Mouse (Mus musculus) ES-CJ7 (cell line): ENCODE results near the gene Ankdd1a.
A peak's percentile ranks its signal among the peaks of the same experiment; 100 is the strongest.

Source experiments
- DNase-seq: peaks from one replicate; pipeline ENCODE4 v3.0.0; 2011; ENCODE audit warnings: low read depth, low spot score

Gene Ankdd1a

GRCm38 (mm10) chr9:65519807-65520504 lies at the start of gene Ankdd1a:
Ankdd1a (minus strand) TSS chr9:65520193.
- peak; percentile 29 for DNase-seq

GRCm38 (mm10) chr9:65569491-65569971 lies 49.5 kb upstream of the Ankdd1a start:
- DNase-seq = no peak

DNA sequence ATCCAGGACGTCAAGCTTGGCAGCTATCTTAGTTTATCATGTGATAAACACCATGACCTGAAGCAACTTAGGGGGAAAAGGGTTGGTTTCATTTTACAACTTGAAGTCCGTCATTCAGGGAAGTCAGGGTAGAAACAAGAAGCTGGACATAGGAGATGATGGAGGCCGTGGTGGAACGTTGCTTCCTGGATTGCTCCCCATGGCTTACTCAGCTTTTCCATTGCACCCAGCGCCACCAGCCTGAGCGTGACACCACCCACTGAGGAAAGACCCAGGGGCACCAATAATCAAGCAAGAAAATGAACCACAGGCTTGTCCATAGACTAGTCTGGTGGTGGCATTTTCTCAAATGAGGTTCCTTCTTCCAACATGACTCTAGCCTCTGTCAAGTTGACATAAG lies 48.8 kb upstream of the Ankdd1a start:
- DNase-seq = no peak

GRCm38 (mm10) chr9:65564698-65565097 lies 44.7 kb upstream of the Ankdd1a start:
- DNase-seq = no peak

- no peak for DNase-seq
Observed at GRCm38 (mm10) chr9:65563073-65563472, 43.1 kb upstream of the Ankdd1a start.

GRCm38 (mm10) chr9:65562081-65562506 lies 42.1 kb upstream of the Ankdd1a start:
- DNase-seq = no peak

DNA sequence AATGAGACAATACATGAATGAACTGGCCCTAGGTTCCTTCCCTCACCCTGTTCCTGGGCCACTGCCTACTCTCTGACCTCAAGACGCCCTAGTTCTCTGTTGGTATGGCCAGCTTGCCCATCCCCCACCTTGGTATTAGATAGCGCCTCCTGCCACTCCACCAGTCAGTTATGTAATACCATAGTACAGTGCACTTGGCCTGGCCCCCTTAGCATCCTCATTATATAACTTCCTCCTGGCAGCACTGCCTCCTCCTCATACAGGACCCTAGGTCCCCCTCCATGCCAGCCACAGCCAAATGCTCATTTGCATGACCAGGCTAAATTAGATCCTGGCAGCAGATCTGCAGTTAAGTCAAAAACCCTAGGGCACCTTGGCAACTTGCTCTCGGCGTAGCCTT lies 41.0 kb upstream of the Ankdd1a start:
- DNase-seq = no peak

DNA sequence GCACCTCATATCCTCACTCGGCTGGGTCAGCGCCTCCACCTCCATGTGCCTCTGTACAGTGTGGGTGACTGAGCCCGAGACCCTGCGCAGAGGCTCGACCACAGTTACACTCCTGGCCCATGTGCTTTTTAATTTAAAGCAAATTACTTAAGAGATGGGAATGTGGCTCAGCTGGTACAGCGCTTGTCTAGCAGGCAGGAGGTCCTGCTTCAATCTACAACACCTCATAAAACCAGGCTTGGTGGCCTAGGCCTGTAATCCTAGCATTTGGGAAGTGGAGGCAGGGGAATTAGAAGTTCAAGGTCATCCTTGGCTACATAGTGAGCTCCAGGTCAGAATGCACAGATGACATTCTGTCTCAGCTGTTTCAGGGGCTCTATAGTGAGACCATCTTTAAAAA lies 38.8 kb upstream of the Ankdd1a start:
- no peak for DNase-seq

- no peak for DNase-seq
Observed at GRCm38 (mm10) chr9:65556979-65557378, 37.0 kb upstream of the Ankdd1a start.

- no peak for DNase-seq
Observed at GRCm38 (mm10) chr9:65556349-65556748, 36.4 kb upstream of the Ankdd1a start.

GRCm38 (mm10) chr9:65555621-65556020 lies 35.6 kb upstream of the Ankdd1a start:
- no peak for DNase-seq

DNA sequence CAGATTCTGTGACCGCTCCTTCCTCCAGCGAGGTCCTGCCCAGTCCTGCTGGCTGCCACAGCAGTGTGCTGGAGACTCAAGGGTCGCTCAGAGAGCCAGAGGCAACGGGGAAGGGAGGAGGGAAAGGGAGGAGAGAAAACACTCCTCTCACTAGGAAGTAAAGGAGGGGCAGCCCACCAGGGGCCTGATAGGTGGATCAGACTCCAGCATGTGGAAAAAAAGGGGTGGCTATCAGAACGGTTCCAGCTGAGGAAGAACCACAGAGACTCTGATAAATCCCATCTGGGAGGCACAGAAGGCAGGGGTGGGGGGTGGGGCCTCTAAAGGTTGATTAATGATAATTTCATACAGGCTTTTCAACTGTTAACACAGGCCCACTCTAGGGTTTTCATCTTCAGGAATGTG lies 35.0 kb upstream of the Ankdd1a start:
- DNase-seq = no peak

- DNase-seq = no peak
Observed at GRCm38 (mm10) chr9:65552711-65553110, 32.7 kb upstream of the Ankdd1a start.

GRCm38 (mm10) chr9:65552141-65552540 lies 32.1 kb upstream of the Ankdd1a start:
- no peak for DNase-seq

GRCm38 (mm10) chr9:65551035-65551434 lies 31.0 kb upstream of the Ankdd1a start:
- DNase-seq = peak; percentile 47

GRCm38 (mm10) chr9:65550079-65550831 lies 30.3 kb upstream of the Ankdd1a start:
- DNase-seq = no peak

DNA sequence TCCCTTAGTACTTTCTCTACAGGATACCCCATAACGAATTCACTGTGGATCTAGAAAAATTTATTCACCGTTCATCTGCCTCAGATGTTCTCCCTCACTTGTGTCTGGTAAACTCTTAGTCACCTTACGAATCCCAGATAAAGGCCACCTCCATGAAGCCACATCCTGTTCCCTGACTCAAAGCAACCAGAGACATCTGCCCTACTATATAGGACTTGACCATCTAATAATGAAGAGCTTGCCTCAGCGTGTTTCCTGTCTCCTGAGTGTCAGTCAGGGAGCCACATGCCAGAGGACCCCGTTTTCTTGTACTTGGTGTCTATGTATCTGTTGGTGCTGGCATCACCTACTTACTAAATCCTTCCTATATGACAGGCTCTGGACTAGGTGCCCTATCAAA lies 29.6 kb upstream of the Ankdd1a start:
- no peak for DNase-seq

GRCm38 (mm10) chr9:65549139-65549538 lies 29.1 kb upstream of the Ankdd1a start:
- no peak for DNase-seq

DNA sequence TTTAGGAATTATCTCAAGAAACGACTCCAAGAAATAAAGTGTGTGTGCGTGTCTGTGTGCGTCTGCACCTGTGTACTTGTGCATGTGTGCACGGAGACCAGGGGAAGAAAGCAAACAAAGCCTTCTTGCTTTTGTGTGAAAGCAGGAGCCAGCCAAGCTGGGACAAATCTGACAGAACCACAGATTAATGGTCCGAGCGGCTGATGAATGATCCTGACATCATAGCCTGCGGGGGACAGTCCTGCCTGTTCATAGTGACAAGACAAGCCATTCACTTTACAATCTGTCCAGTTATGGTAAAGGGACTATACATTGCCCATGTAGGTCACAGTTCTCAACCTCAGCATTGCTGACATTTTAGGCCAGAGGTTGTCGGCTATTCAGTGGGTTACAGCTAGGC lies 28.3 kb upstream of the Ankdd1a start:
- DNase-seq = no peak

- DNase-seq = no peak
Observed at GRCm38 (mm10) chr9:65547844-65548243, 27.9 kb upstream of the Ankdd1a start.

- DNase-seq = no peak
Observed at GRCm38 (mm10) chr9:65547111-65547510, 27.1 kb upstream of the Ankdd1a start.

GRCm38 (mm10) chr9:65546413-65546695 lies 26.4 kb upstream of the Ankdd1a start:
- DNase-seq = no peak
